Mouse (Mus musculus) urinary bladder, postnatal 4 days (tissue): ENCODE measurements around the gene Lrch3.
"Not testable (repeated sequence)": the region's sequence is repeated elsewhere in the genome, so short reads cannot be mapped to it uniquely, and the experiment has no call there.

Source experiments
- DNase-seq, 2 experiments: peaks; one replicate each; pipeline ENCODE4 v3.0.0; 2021 to 2022; ENCODE audit warnings: low spot score in 2 of 2

Gene Lrch3

DNA sequence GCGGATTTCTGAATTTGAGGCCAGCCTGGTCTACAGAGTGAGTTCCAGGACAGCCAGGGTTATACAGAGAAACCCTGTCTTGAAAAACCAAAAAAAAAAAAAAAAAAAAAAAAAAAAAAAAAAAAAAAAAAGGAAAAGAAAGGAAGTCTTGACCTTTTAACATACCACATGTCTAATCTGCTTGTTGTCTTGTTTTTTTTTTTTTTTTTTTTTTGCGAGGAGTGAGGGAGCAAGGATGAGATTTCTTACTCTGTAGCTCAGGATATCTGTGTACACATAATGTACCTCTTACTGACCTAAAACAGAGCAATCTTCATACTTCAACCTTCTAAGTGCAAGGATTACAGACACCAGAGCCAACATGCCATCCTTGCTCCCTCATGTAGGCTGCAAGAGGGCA lies 141.0 kb downstream of the Lrch3 start:
- not testable (repeated sequence) for DNase-seq

DNA sequence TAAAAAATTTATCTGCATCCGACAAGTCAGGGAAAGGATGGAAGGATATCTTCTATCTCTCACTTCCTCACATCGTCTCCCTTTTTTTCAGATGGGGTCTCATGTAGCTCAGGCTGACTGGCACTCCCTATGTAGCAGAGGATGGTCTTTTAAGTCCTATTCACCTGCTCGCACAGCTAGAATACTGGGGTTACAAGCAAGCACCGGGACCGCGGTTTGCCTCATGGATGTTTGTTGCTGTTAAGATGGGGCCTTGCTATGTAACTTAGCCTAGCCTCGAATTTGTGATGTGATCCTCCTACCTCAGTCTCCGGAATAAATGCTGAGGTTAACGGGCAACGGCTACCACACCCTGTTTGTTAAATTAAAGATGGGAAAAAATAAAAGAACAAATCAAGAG lies 141.8 kb downstream of the Lrch3 start:
- no peak for DNase-seq

DNA sequence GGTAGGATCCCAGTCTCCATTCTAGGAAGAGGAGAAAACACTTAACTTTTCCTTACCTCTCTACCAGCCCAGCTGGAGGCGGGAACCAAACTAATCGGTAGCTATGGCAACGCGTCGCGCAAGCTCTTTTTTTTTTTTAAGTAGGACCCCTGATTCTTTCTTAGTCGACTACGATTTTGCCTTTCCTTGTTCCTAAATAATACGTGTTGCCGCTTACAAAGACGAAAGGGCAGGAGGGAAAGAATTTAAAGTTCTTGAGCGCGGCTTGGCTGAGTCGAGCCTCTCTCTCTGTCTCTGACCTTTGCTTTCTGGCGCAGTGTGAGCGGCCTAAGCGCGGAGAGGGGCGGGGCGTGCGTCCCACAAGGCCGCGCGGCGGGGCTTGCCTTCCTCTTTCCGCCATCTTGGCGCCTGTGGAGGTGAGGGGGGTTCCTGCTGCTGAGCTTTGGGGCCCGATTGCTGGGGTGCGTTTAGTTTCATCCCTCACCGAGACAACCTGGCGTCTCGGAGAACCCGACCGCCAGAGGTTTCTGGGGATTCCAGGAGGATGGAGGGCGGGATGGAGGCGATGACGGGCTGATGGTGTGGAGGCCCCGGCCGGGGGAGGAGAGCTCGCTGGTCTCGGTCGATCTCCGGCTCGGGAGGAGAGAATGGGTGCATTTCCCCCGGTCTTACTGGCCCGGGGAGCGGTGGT lies 142.3 kb downstream of the Lrch3 start, which contains the start of the genes Iqcg and Rpl35a:
Iqcg (minus strand) TSS at position 124 of the 691 bp plus-strand sequence.
Rpl35a (plus strand) TSS at position 359 of the 691 bp plus-strand sequence.
- DNase-seq = peak; percentile 84 to 85

DNA sequence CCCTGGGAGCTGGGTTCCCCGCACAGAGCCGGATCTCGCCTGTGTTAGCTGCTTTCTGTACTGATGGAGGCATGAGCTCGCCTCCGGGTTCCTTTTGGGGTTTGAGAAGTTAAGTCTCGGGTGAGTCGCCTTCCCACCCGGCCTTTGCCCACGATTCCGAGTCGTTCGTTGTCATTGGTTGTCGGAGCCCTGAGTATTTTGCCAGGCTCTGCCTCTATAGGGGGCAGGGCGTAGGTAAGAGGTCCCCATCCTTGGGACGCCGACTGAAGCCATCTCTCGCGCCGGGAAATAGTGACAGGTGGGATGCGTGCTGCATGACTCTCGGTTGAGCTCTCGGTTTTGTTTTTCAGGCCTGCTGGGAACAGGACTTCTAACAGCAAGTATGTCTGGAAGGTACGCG lies 142.9 kb downstream of the Lrch3 start:
- DNase-seq = no peak

DNA sequence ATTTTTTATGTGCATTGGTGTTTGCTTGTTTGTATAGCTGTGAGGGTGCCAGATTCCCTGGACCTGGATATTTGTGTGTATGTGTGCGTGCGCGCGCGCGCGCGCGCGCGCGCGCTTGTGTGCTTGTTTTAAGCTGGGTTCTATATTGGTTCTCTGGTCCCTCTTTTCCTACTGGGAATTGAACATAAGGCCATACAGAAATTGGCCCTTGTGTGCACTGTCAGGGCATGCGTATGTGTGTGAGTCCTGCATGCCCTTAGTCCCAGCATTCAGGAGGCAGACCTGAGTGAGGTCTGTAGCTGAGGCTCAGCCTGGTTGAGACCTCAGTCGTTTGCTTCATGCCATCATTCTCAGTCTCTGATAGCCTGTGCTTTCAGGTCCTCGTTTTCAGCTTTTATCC lies 144.1 kb downstream of the Lrch3 start:
- no peak for DNase-seq

DNA sequence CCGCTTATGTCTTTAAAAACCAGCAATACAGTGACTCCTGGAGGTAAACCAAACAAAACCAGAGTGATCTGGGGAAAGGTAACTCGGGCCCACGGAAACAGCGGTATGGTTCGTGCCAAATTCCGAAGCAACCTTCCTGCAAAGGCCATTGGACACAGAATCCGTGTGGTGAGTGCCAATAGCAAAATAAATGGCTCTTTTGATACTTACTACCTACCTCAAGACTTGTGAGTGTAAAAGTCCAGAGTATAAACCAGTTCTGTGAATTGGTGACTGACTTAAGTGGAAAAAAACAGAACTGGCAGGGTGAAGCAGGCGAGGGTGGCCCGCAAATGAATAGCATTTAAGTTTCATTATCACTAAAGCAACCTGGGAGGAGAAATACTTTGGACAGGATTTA lies 144.8 kb downstream of the Lrch3 start:
- DNase-seq = not testable (repeated sequence)

DNA sequence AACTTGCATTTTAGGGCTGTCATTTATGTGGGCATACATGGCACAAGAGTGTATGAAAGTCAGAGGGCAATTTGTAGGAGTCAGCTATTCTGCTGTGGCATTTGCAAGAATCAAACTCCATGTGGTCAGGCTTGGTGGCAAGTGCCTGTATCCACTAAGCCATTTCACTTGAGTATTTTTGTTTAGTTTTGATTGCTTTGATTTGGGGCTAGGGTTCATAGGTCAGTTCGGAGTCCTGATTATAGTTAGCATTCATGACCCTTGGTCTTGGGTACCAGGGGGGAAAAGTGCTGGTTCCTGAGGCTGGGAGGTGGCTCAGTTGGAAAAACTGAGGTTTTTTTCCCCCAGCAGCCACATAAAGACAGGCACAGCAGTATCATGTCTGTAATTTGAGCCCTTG lies 145.6 kb downstream of the Lrch3 start:
- no peak for DNase-seq

DNA sequence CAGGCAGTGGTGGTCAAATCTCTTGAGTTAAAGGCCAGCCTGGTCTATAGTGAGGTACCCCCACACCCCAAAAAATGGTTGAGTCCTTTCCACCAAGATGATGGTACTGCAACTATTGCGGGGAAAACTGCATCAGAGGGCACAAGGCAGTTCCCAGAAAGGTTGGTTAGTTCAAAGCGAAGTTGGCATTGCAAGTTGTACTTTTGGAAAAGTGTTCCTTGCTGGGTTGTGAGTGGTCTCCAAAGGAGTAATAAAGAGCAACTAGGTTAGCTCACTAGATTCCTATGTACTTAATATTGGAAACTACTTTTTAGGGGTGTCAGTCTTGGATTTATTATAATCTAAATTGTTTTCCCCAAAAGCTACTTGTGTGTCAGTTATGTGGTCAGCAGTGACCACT lies 147.0 kb downstream of the Lrch3 start:
- no peak for DNase-seq

DNA sequence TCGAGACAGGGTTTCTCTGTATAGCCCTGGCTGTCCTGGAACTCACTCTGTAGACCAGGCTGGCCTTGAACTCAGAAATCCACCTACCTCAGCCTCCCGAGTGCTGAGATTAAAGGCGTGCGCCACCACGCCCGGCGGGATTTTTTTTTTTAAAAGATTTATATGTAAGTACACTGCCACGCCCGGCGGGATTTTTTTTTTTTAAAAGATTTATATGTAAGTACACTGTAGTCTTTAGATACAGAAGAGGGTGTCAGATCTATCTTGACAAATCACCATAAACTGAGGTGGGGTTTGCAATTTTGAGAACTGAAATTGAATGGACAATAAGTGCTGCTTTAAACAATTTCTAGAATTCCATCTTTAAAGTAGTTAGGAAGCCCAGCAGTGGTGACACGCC lies 147.5 kb downstream of the Lrch3 start:
- no peak for DNase-seq

DNA sequence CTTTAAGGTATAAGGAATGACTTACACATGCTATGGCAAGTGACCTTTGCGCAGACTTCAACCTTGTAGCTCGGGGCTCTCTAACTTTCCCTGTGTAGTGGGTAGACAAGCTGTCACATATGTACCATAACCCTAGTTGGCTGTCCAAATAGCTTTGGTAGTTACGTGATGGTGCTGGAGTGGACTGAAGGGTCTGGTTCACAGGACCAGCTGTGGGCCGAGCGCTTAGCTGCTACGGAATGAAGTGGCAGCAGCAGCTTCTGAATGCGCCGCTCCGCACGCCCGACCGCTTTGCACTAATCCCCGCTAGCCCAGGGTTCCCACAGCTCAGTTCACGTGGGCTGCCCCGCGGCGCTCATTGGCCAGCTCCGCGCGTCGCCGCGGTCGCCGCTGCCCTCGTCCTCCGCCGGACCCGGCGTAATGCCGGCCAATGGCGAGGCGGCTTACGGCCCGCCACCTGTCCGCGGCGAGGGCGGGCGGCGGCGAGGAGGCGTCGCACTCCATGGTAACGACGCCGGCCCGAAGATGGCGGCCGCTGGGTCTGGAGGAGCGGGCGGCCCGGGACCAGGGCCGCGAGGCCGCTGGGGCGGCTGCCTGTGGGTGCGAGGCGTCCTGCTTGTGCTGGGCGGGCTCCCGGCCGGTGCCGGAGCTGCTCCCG lies 148.3 kb downstream of the Lrch3 start, which contains the start of gene Lmln:
Lmln (plus strand) TSS at position 498 of the 658 bp plus-strand sequence.
- DNase-seq = peak; percentile 86 to 87

DNA sequence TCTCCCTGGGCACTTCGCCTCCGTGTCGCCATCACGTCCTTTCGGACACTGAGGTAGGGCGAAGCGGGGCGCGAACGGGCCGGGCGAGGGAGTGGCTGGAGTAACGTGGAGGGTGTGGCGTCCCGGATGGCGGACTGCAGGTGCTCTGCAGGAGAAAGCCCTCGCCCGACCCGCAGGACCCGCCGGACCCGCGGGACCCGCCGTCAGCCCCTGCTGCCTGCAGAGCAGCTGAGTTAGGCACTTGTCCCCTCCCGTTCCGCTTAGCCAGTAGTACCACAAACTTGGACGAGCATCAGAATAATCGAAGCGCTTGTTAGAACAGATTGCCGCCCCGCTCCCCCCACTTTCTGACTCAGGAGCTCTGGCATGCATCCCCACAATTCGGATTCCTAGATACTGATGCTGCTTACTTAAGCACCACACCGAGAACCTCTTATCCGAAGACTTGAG lies 148.8 kb downstream of the Lrch3 start:
- peak in 1 of 2 experiments; percentile 66 for DNase-seq

DNA sequence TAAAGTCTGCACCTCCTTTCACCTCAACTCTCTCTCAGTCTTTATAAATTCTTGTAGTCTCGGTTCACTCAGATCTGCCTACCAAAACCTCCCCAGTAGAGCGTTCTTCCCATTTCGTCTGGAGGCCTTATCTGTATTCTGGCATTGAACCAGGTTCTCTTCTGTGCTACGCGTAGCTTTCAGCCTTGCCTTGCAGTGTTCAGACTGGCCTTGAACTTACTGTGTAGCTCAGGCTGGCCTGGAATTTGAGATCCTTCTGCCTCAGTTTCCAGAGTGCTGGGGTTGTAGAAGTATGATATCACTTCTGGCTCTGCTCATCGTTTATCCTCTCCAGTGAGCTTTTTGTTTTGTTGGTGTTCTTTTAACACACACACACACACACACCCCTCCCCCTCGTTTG lies 149.4 kb downstream of the Lrch3 start:
- no peak for DNase-seq

DNA sequence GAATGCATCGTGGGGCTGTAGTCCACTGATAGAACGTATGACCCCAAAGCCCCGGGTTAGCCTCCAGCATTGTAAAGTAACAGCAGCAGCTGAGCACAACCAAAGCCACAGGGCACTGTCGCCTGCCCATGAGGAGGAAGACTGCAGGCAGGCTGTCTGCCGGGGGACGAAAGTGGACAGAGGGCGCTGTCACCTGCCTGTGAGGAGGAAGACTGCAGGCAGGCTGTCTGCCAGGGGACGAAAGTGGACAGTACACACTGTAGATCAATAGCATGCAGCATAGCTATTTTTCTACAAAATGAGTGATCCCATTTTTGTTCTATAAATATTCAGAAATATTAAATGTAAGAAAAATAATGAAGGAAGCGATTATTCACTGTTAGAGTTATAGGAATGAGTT lies 150.7 kb downstream of the Lrch3 start:
- no peak for DNase-seq
